Mouse (Mus musculus) frontal cortex, adult (tissue): Measurements from ENCODE around the gene Mcts1.

ENCODE experiments used
- ATAC-seq: cut with Nextera tagmentation; 2 replicates; pipeline ENCODE4 v1.9.2; 2017; ENCODE audit warnings: mild to moderate bottlenecking, moderate library complexity, mixed read lengths; ENCODE audit not compliant: low TSS enrichment

Gene Mcts1

DNA sequence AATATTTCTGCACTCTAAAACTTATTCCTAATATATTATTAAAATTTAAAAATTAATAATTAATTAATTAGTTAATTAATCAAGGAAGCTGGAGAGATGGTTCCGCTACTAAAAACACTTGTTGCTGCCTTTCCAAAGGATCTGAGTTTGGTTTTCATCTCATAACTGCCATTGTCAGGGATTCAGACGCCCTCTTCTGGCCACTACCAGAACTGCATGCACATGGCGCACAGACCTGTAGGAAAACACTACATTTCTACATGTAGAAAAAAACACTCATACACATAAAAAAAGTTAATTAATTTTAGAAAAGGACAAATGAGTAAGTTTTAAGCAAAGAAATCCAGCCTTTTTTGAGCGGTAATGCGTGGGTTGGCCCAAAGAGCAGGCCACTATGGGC, 54.3 kb downstream of the Mcts1 start:
- no peak for ATAC-seq

GRCm38 (mm10) chrX:38656206-38656883, 56.0 kb downstream of the Mcts1 start:
- no peak for ATAC-seq
